Mouse (Mus musculus): ENCODE measurements at regions not wholly inside any gene's neighbourhood (a gene's known extent, or its start where the extent isn't known, plus 50 kb on each side); places are given as distances from the start of the nearest gene placed in this dataset.
"Not testable (repeated sequence)": the region's sequence is repeated elsewhere in the genome, so short reads cannot be mapped to it uniquely, and the experiment has no call there.

- DNase-seq (ENCODE audit: low spot score), result no peak
Observed at GRCm38 (mm10) chr19:51355701-51356100, 677.3 kb upstream of the Sorcs1 start.

GRCm38 (mm10) chr19:51340491-51340890 is 662.0 kb upstream of the Sorcs1 start:
- DNase-seq (ENCODE audit: low spot score), result no peak

- DNase-seq (ENCODE audit: low spot score), result no peak
Observed at GRCm38 (mm10) chr19:51330010-51330409, 651.6 kb upstream of the Sorcs1 start.

- DNase-seq (ENCODE audit: low spot score), result no peak
Observed at GRCm38 (mm10) chr19:51303708-51304107, 625.3 kb upstream of the Sorcs1 start.

GRCm38 (mm10) chr19:51296631-51297030 is 618.2 kb upstream of the Sorcs1 start:
- DNase-seq (ENCODE audit: low spot score), result not testable (repeated sequence)

- no peak for DNase-seq (ENCODE audit: low spot score)
Observed at GRCm38 (mm10) chr19:51268978-51269556, 590.6 kb upstream of the Sorcs1 start.

GRCm38 (mm10) chr19:51240295-51240864 is 561.9 kb upstream of the Sorcs1 start:
- no peak for DNase-seq (ENCODE audit: low spot score)

- no peak for DNase-seq (ENCODE audit: low spot score)
Observed at GRCm38 (mm10) chr19:51238181-51238523, 559.7 kb upstream of the Sorcs1 start.

GRCm38 (mm10) chr19:51237509-51238180 is 559.2 kb upstream of the Sorcs1 start:
- no peak for DNase-seq (ENCODE audit: low spot score)

GRCm38 (mm10) chr19:51232525-51232924 is 554.1 kb upstream of the Sorcs1 start:
- no peak for DNase-seq (ENCODE audit: low spot score)

GRCm38 (mm10) chr19:51226932-51227331 is 548.5 kb upstream of the Sorcs1 start:
- no peak for DNase-seq (ENCODE audit: low spot score)

- DNase-seq (ENCODE audit: low spot score), result peak; percentile 4
Observed at GRCm38 (mm10) chr19:51201391-51201790, 522.9 kb upstream of the Sorcs1 start.
